Mouse (Mus musculus) kidney, adult 11 months (tissue): ENCODE data around the gene Megf11.

ENCODE experiments used
- DNase-seq: peaks from one replicate; pipeline ENCODE4 v3.0.0; 2022

The Megf11 gene

DNA sequence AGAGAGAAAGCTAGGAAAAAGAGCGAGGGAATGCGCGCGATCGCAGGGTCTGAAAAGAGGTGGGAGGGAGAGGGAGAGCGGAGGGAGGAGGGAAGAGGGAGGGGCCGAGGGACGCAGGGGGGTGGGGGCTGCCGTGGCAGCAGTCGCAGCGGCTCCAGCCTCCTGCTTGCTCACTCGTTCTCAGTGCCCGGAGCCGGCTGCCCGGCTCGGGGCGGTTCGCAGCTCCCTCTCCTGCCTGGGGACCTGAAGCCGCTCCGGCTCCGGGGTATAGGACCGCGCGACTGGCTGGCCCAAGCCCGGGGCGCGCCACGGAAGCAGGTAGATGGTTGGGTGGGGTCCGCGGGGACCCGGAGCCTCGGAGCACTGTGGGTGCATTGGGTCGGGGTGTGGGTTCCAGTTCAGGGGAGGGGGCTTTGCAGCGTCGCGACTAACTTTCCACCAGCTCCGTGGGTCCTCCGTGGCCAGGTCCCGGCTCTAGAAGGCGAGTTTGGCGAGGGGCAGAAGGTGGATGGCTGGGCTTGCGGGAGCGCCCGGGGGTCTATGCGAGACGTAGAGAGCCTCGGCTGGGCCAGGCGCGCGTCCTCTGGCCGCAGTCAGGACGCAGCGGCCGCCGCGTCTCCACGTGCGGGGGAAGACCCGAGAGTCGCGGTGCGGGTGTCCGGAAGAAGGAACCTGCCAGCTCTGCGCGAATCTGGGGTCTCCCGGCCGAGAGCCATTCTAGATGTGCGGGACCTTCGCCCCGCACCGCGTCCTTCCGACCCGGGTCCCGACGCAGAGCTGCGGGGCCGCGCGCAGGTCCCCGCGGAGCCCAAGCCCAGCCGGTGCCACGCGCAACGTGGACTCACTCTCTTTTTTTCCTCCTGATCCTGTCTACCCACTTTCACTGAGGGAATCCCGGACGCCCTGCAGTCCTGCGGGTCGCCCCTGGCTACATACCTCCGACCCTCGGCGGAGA is at the start of gene Megf11:
Gene Megf11 (plus strand): TSS at position 116 of the 955 bp plus-strand sequence.
- no peak for DNase-seq

DNA sequence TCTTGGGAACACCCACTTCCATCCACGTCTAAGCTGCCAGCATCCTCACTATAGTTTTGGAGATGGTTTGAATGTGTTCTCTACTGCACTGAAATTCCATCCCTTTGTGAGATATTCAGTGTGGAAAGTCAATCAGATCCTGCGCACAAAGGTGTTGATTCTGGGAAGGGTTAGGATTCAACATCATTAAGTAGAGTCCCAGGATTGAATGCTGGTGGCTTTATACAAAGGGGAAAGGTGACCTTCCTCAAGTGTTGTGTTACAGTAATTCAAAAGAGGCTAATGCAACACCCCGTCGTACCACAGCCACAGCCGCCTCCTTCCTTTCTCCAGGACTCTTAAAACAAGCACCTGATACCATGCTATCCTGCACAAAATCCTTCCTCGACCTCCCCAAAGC is 49.6 kb upstream of the Megf11 start:
- DNase-seq = no peak

DNA sequence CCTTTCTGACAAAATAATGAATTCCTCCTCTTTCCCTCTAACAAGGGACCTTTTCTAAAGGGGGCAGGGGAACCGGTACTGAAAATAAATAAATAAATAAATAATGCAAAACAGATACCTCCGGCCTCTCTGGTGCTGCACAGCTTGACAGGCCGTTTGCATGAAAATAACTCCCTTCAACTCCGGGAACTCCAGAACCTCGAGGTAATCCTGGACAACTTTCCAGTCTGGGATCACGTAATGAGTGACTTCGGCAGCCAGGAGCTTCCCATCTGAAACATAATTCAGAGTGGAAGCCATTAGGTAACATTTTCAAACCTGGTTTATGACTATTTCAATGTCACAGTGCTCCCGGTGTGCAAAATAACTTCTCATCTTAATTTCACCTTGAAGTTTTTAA is 46.1 kb upstream of the Megf11 start:
- no peak for DNase-seq

DNA sequence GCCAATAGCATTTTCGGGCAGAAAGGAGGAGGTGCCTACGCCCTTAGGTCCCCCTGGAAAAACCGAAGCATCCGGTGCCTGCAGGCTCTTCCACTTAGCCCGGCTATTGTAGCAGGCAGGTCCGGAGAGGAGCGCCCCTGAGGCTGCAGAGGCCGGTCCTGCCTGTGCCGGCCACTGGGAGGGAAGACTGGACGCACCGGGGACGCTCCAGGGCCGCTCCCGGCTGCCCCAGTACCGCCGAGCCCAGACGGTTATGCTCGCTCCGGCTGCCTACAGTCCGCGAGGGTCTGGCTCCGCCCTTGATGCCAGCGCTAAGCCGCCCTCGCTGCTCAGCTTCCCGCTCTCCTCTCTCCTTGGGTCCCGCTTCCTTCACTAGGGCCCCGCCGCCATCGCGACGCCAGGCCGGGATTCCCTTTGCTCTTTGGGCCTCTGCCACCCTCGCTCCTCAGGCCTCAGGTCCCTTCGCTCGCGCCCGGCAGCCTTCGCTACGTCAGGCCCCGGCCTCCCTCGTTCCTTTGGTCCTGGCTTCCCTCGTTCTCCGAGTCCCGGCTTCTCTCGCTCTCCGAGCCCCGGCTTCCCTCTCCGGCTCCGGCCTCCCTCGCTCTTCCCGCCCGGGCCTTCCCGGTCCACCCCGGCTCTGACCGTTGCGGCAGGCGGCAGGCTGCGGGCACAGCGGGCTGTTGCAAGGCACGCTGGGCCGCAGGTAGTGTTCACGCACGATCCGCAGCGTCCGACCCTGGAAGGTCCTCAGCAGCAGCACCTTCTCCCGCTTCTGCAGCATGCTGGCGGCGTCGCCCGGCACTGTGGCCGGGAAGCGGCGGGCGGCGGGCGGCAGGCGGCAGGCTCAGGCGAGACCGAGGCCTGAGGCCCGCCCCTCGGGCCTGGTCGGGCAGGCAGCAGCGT is 44.8 kb upstream of the Megf11 start:
- peak; percentile 68 for DNase-seq

DNA sequence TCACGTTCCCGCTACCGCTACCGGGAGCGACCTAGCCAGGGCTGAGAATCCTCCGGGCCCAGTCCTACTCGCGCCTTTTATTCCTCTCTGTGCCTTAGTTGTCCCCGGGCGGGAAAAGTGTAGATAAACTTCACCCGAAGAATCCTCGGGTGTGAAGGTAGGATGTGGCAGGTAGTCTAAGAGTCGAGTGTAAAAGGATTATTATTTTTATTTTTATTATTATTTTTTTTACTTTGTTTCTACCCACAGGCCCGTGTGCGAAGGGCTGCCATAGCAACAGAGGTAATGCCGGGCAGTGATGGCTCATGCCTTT is 44.2 kb upstream of the Megf11 start, which contains the start of gene Dis3l:
Gene Dis3l (minus strand): TSS at position 35 of the 313 bp plus-strand sequence.
- DNase-seq = no peak

DNA sequence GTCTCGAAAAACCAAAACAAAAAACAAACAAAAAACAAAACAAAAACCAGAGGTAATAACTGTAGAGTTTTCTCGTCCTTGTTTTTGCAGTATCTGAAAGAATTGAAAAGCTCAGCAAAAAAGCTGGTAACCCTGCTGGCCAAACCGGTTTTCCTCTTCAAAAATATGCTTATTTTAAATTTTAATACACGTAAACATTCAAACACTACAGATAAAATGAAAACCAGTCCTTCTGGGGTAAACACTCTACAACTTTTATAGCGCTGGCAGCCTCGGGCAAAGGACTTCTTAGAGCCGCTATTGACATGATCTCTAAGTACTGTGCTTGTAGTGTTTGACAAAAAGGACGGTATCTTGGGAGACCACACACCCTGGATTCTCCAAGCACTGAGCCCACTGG is 43.8 kb upstream of the Megf11 start:
- no peak for DNase-seq

DNA sequence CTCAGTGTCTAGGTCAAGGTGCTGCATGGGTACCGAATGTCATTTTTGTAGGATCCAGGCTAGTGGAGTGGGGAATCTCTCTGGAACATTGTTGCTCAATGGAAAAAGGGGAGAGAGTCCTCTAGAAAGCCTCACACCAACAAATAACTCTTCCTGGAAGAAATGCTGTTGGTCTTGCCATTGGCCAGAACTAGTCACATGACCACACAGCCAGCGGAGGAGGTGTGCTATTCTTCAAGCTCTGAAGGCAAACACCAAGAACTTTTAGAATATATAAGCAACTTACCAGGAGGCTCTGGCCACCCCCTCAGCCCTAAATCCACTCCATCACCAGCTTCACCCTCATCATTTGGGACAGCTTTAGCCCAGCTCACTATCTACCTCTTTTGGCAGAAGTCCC is 41.8 kb upstream of the Megf11 start:
- DNase-seq = no peak

DNA sequence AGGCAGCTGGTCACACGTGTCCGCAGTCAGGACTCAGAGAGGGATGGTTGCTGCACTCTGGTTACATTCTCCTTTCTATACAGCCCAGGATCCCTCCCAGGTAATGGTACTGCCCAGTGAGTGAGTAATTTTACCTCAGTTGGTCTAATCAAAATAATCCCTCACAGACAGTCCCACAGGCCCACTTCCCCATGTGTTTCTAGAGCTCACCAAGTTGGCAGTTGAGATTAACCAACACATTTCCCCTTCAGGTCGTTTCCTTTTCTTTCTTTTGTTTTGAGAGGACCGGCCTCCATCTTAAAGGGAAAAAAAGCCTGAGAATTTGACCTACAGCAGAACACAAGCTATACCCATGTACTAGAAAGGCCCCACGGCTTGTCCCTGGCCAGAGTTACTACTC is 39.5 kb upstream of the Megf11 start:
- DNase-seq = no peak

DNA sequence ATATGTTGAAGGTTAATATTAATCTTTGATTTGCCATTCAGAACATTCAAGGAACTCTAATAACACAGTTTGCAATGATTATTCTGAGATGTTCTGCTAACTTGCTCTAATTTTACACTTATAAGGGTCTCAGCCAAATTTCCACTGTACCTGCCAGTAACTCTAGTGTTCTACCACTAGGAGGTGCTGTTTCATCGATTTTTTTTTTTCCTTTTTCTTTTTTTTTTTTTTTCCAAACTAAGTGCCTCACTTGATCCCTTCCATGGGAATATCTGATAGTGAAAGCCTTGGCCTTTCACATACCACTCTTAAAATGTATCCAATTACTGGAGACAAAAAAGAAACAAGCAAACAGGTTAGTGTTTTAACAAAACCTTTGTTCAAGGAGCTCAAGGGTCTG is 38.0 kb upstream of the Megf11 start:
- DNase-seq = no peak

DNA sequence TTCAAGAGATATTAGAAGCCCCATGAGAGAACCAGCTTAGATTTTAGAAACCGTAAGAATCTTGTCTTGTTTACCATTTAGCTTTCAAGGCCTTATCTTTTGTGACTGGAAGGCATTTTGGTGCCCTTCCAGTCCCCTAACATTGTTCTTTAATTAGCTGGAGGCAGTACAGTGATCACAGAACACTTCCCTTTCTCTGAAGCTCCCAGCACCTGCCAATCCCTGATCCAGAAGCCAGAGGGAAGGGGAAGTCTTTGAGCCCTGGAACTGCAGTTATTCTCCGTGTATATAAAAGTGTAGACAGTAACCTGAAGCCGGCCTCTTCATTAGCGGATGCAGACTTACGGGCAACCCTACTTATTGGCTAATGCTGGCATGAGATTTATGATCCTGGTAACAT is 35.9 kb upstream of the Megf11 start:
- DNase-seq = no peak

DNA sequence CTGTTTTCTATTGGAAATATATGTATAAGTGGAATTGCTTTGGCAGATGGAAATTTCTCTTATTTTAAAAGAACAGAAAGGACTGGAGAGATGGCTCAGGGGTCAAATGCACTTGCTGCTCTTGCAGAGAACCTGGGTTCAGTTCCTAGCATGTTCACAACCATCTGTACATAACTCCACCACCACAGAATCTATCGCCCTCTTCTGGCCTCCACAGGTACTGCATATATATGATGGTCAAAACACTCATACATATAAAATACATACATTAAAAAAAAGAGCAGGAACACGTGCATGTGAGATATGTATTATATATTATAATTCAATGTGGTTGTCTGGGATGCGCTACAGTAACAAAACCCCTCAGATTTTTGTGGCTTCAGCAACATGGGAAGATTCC is 34.2 kb upstream of the Megf11 start:
- no peak for DNase-seq

DNA sequence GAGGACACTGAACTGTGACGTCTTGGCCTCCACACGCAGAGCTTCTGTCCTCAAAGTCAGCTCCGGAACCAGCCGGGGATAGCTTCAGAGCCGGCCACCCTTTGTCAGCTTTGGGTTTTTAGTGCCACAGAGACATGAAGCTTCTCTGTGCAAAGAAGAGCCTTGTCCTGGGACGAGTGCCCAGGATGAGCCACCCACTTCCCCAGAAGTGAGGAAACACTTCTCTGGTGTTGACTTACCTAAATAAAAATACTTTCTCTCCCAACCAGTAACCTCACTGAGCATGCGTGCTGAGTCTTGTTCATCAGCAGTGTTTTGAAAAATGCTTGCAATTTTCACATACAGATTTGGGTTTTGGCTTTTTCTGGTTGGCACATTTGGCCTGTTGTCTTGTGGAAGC is 29.8 kb upstream of the Megf11 start:
- DNase-seq = no peak

DNA sequence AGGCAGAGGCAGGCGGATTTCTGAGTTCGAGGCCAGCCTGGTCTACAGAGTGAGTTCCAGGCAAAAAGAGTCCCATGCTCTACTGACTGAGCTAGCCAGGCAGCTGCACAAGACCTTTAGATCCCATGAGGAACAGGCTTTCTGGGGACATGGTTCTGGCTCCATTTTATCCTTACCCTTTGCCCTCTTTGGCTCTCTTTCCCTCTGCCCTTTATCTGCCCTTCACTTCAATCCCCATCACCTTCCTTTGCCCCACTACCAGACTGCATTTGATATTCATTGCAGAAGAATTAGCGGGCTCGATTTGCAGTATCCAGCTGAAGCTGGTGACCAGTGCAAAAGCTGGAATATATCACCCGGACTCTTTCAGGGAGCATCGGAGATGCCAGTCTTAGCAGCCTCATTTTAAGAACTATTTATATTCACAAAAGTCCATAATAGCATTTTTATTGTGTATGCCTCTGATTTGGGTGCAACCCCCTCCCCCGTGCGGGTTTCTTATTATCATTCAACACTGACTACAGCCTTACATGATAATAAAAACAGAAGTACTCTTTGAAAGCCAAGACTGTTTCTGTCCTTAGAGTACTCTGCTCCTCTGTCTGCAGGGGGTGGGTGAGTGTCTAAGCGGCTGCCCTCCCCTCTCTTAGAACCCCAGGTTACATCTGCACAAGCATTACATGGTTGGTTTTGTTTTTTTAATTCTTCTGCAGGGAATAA is 24.0 kb upstream of the Megf11 start:
- no peak for DNase-seq

DNA sequence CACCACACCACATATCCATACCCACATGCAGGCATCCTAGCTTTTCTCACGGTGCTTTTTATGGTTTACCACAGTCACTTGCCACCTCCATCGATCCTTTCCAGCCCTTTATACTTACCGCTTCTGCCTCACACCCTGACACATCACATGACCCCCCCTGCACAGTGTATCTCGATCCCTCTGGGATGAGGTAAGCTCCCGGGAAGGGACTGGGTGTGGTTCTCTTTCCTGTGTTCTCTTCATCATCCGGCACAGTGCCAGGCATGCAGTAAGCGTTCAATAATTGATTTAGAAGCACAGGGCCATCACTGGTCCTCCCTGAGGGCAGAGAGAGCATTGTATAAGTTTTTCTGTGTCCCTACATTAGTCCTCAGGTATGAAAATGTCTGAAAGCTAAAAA is 15.6 kb upstream of the Megf11 start:
- DNase-seq = no peak

DNA sequence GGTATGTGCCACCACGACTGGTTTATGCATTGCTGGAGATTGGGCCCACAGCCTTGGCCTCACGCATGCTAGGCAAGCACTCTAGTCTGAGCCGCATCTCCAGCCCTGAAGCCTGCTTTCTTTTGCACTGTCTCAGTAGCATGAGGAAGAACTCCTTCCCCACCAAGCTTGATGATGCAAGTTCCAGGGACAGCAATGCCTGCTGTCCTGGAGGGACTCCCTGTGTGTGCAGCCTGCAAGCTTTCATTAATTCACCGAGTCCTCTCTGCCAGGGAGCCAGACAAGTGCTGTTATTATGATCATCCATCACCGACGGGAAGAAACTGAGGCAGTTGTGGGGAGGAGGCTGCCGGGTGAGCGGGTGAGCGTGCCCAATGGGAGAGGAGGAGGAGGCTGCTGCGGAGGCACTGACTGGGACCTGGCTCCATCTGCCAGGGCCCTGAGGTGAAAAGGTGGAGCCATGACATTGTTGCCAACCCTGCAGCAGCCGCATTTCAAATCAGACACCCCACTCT is 14.1 kb upstream of the Megf11 start:
- DNase-seq = no peak

DNA sequence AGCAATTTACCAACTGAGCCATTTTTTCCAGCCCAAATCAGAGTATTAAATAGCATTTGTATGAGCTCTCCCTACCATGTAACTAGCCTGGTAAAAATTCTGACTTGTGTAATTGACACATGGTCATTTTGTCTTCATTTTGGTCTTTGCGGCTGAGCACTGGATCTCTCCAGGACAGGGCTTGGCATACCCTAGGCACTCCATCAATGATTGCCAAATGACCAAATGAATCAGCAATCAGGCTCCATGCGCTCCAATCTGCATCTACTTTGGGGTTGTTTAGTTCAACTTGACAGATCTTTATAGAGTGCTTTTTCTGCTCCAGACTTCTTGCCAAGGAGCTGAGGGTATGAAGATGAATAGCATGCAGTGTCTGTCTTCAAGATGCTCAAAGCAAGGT is 9.0 kb upstream of the Megf11 start:
- DNase-seq = no peak

DNA sequence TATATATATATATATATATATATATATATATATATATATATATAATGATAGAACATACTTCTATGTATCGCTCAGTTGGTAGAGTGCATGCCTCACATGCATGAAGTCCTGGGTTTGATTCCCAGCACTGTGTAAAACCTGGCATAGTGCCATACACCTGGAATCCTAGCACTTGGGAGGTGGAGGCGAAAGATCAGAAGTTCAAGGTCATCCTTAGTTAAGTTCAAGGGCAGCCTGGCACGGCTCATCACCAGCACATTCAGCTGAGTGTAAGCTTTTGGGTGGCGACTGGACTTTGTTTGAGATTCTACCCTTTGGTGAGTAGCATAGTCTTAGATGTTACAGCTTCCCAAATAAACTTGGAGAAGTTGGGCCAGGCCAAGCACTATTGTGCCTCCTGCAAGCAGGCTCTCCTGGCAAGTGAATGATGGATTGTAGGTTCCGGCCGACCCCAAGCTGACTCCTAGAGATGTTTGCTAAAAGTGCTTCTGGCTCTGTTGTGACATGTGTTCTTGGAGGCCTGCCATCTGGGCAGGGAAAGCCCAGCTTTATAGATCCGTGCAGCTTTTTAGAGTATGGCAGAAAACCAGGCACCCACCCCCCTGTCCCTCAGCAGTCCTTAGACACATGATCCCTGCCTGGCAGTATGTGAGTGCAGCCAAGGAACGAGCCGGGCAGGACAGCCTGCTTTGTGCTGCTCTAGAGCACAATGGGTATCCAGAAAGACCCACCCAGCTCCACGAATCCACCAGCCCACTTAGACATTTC is 2.2 kb upstream of the Megf11 start:
- DNase-seq = no peak

DNA sequence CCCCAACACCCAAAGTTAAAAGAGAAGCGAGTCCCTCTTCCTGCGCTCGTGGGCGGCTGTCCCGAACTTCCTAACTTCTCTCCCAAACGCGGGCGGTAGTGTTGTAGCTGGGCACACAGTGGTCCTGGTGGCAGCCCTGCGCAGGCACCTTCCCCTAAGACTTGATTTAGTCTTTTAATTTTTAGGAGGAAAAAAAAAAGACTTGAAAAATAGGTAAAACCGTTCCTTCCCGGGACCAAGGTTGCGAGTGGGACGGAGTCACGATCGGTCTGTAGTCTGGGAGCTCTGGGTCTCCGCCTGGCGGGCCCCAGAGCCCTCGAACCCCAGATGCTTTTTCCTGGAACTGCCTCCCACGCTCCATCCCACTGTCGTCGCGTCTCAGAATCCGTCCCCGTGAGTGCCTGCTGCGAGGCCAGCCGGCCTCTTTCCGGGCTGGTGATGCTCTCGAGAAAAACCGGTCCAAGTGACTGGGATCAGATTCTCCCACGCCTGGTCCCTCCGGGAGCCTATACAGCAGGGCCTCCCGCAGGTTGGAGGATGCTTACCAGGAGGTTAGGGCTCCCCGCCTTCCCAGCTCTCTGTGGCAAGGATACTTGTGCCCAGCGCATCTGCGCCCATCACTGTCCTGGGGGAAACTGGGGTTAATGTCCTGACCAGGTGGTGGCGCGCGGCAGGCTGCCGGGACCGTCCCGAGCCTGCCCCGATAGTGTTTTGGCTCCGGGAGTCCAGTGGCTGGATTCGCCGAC is 1.2 kb downstream of the Megf11 start:
- DNase-seq = no peak

DNA sequence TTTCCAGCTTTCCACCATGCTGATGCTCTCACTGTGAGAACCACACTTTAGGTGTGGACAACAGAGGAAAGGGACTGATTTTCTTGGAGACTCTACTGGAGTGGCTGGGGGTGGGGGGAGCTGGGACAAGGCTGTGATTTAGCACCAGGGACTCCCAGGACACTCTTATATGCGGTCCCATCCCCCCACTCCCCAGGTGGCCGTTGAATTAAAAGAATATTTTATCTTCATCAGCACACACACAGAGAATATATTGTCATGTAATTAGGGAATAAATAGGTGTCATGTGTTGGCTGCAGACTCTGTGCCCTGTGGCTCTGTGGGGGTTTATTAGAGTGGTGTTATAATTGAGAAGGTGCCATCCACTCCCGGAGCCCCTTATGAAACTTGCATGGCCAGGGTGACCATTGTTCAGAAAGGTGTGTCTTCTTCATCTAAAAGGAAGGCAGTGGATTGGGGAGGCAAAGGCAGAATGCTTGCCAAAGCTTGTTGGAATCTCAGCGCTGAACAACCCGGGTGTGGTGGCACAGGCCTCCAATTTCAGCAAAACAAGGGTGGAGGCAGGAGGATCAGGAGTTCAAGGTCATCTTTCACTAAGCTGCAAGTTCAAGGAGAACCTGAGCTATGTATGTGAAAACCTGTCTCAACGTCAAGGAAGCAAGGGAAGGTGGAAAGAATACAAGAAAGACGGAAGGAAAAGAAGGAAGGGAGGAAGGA is 4.3 kb downstream of the Megf11 start:
- DNase-seq = no peak

DNA sequence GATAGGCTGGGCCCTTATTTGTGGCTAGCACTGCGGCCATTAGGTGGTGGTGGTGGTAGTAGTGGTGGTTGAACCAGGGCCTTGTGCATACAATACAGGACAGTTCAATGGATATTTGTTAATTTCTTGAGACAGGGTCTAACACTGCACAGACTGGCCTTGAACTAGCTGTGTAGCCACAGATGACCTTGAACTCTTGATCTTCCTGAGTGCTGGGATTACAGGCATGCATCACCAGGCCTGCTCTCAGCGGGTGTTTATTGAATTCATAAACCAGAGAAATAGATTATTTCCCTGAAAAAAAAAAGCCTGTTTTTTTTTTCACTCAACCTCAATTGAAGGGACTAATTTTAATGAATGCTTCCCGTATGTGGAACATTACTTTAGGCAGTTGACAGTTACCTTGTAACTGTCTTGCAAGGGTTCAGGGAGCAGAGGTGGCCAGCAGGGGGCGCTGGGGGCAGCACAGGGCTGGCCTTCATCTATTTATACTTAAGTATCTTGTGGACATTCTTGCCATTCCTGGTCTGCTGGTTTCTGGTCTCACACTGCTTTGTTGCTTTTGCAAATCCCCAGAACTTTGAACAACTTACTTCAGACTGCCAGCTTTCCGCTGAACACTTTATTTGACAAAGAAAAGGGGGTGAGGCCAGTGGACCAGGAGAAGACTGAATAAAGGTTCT is 8.6 kb downstream of the Megf11 start:
- peak; percentile 59 for DNase-seq
